Mouse (Mus musculus) spleen, adult 2 months (tissue): ENCODE results near the gene Hmg20b.

Experiments used
- CTCF ChIP-seq: fragments of 200-500 bp; IDR thresholded peaks from 2 replicates; pipeline ENCODE4 v1.5.1; 2011; ENCODE audit warnings: mild to moderate bottlenecking, inconsistent platforms; ENCODE audit not compliant: insufficient read depth, insufficient read length, insufficient replicate concordance; ENCODE audit errors: extremely low read depth
- POLR2A ChIP-seq: fragments of 200-500 bp; IDR thresholded peaks from 2 replicates; pipeline ENCODE4 v1.6.1; 2011; ENCODE audit warnings: low read depth, low read length, inconsistent platforms

DNA sequence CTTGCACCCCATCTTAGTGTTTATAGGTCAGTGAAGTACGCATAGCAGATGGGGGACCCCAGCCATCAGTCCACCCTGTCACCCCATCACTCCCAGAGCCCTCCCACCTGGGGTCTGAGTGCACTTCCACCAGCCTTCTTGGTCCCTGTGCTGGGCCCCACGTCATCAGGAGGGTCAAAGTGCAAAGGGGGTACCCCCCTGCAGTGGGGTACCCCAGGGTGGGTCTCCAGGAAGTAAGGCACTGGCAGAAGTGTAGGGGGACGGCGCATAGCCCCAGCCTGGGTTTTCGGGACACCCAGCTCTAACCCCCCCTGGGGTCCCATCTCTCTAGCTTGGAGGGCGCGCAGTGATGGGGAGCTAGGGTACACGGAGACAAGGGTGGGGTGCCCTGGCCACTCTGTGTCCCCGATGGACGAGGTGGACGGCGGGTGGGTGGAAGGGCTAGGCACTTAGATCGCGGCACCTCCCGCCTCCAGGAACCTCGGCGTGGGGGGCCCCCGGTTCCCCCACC is 49.6 kb upstream of the Hmg20b start:
- TF ChIP-seq CTCF (no peak), POLR2A (no peak)
